Mouse (Mus musculus) cerebellum, postnatal 4 days (tissue): ENCODE measurements at regions not wholly inside any gene's neighbourhood (a gene's known extent, or its start where the extent isn't known, plus 50 kb on each side); places are given as distances from the start of the nearest gene placed in this dataset.

Source experiments
- DNase-seq, 2 experiments: peaks; one replicate each; pipeline ENCODE4 v3.0.0; 2022; ENCODE audit warnings: low spot score in 2 of 2, mixed read lengths in 1 of 2

DNA sequence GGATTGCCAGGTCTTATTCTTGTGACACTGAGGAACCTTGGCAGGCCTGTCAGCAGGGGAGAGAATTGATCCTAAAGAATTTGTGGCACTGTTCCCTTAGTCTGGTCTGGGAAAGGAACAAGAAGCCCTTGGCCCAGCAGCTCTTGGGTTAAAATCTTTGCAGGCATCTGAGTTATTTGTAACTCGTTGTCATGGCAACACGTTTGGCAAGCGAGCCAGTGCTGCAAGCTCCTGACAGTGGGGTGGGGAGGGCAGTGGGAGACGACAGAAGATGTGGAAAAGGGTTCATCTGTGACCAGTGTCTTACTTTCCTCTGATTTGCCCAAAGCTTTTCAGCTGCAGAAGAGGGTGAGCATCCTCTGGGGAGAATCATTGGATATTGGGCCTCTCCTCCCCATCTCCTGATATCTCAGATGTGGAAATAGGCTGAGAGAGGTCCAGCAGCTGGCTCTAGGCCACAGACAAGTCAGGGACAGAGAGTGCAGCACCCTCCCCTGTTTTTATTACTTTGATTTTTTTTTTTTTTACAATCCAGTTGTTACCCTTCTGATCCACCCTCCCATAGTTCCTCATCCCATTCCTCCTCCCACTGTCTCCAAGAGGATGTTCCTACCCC, 92.4 kb upstream of the Huwe1 start:
- peak in 1 of 2 experiments; percentile 49 for DNase-seq
